Mouse (Mus musculus) stomach, postnatal 0 days (tissue): ENCODE data around the gene Atp5d.

ENCODE experiments used
- CTCF ChIP-seq: IDR thresholded peaks from 2 replicates; pipeline ENCODE4 v1.5.1; 2016; ENCODE audit warnings: antibody characterized with exemption, low read depth, mild to moderate bottlenecking, moderate library complexity
- EP300 ChIP-seq: optimal IDR thresholded peaks from 2 replicates; pipeline ENCODE3; 2016; ENCODE audit warnings: antibody characterized with exemption

DNA sequence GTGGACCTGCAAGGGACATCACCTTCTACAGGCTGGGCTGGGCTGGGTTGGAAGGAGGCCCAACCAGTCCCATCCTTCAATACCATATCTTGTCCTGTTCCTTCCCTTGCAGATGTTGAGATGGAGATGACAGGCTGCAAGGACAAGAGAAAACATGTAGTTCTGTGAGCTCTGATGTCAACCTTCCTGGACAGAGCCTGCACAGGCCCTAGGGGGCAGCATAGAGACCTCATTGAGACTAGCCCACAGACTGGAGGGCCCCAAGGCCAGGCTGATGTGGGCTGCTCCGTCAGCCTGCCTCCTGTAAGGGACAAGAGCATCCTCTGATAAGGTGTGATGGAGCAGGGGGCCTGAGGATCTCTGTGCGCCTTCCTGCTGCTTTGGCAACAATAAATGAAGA is 36.3 kb downstream of the Atp5d start:
- TF ChIP-seq CTCF (peak; percentile 72), EP300 (no peak)
